Mouse (Mus musculus): Measurements from ENCODE around the gene Bbs1.
"Not testable (repeated sequence)": the region's sequence is repeated elsewhere in the genome, so short reads cannot be mapped to it uniquely, and the experiment has no call there.

Gene Bbs1

GRCm38 (mm10) chr19:4883961-4884360, 22.5 kb downstream of the Bbs1 start:
- no peak for DNase-seq (ENCODE audit: inconsistent ontology term)

GRCm38 (mm10) chr19:4879324-4879703, 27.1 kb downstream of the Bbs1 start:
- no peak for DNase-seq (ENCODE audit: inconsistent ontology term)

GRCm38 (mm10) chr19:4878405-4879323, 27.8 kb downstream of the Bbs1 start, which contains the start of gene Zdhhc24:
Gene Zdhhc24 (plus strand): TSS chr19:4878668.
- DNase-seq (ENCODE audit: inconsistent ontology term) = peak; percentile 98

GRCm38 (mm10) chr19:4877785-4878184, 28.6 kb downstream of the Bbs1 start, which contains the start of gene Actn3:
Gene Actn3 (minus strand): TSS chr19:4877909.
- DNase-seq (ENCODE audit: inconsistent ontology term) = no peak

DNA sequence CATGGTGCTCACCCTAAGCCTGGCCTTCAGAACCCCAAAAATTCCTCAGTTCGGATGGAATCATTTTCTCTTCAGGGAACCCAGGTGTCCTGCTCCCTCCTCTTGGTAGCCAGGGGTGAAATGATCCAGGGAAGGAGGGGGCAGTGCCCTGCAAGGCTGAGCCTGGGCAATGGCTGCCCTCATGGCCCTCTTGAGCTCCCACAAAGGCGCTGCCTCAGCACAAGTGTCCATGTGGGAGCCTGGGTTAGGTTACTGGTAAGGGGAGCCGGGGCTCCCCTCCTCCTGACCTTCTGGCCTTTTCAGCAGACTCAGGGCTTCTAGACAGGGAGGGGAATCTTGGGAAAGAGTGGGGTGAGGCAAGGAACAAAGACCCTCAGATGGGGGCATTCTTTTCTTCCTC, 29.7 kb downstream of the Bbs1 start:
- DNase-seq (ENCODE audit: inconsistent ontology term) = no peak

- DNase-seq (ENCODE audit: inconsistent ontology term) = no peak
Measured at GRCm38 (mm10) chr19:4876241-4876640, 30.2 kb downstream of the Bbs1 start.

- not testable (repeated sequence) for DNase-seq (ENCODE audit: inconsistent ontology term)
Measured at GRCm38 (mm10) chr19:4874613-4875012, 31.8 kb downstream of the Bbs1 start.

DNA sequence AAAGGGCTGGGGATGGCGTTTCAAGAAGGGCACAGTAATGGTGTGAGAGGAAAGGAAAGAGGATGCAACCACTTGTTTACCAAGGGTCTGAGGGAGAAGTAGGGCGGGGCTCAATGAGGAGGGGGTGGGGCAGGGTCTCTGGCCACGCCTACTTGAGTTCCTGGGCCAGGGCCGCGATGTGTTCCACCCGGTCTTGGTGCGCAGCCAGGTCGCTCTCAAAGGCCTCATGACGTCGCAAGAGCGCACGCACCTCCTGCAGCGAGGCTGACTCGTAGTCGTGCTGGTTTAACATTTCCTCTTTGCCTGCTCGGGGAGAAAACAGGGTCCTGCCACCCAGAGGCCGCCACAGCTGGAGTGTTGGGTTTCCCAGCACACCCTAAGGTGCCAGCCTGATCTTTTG, 41.3 kb downstream of the Bbs1 start:
- DNase-seq (ENCODE audit: inconsistent ontology term) = peak; percentile 22

DNA sequence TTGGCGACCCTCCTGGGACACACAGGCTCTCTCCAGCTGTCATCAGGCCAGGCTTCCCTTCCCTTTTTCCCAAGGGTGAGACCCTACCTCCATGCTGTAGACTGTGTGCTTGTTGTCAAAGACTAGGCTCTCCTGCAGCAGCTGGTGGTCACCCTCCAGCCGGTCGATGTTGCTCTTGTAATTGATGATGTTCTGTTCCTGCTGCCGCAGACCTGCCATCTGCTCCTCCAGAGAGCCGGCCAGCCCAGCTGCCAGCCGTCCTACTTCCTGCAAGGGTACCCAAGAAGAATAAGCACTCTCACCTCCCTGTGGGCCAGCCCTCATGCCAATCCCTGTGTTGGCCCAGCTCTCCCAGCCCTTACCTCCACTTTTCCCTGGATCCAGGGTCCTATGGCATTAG, 43.4 kb downstream of the Bbs1 start:
- DNase-seq (ENCODE audit: inconsistent ontology term) = no peak

DNA sequence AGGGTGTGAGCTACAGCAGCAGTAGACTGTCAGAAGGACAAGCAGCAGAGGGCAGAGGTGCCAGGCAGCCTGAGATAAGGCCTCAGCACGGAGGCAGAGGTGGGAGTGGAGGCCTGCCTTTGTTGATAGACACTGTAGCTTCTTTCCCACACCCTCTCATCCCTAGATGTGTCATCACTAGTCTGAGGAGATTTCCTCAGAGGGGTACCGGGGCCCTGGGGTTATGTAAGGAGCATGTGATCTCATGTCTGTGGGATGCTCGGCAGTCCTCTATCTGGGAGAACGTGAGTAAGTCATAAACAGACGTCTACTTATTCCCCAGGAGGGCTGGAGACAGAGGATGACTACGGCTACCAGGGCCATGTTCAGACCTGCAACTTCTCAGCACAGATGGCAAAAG, 47.3 kb downstream of the Bbs1 start:
- peak; percentile 13 for DNase-seq (ENCODE audit: inconsistent ontology term)

- no peak for DNase-seq (ENCODE audit: inconsistent ontology term)
Measured at GRCm38 (mm10) chr19:4855951-4856350, 50.5 kb downstream of the Bbs1 start.

DNA sequence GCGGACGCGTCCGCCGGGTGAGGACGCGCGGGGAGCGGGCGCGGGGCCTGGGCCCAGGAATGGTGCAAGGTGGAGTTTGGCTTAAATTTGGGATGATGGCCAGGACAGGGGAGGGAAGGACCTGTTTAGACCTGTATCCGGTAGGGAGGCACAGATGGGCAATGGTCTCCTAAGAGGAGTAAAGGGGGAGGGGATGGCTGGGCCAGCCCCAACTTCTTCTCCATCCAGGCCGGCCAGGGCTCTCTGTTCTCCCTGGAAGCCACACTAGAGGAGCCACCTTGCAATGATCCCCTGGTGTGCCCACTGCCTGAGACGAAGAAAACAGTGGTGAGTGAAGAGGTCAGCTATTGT, 51.0 kb downstream of the Bbs1 start:
- DNase-seq (ENCODE audit: inconsistent ontology term) = no peak

DNA sequence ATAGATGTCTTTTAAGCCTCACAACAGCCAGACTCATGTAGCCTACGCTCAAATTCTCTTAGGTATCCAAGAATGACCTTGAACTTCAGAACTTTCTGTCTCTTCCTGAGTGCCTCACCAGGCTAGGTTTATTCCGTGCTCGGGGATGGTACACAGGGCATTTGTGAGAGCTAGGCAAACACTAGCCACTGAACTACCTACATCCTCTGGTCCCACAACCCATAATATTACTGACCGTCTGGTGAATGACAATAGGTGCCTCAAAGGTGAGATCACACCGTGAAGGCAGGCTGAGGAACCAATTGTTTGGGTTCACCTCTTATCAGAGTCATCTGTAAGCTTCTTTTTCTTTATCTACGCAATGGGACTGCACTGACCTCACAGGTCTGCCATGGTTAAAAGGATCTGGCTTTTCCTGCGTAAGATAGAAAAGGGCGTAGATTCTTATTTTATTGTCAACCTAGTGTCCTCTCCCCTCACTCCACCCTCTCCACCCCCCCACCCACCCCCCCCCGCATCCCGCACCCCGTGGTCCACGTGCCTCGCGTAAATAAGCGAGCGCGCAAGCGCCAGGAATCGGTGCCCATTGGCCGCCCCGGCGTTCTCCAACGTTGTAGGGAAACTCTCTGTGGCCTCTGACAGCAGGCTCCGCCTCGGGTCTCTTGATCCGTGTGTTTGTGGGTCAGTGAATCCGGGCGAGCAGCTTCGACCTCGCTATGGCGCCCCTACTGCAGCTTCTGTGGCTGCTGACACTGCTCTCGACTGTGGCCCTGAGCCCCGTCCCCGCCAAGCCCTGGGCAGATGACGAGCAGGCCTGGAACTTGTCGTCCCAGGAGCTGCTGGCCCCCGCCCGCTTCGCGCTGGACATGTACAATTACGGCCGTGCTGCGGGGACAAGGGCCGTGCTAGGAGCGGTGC, 51.6 kb downstream of the Bbs1 start, which contains the start of gene Ctsf:
Ctsf (plus strand) TSS at position 579 of the 918 bp plus-strand sequence.
- peak; percentile 88 for DNase-seq (ENCODE audit: inconsistent ontology term)

DNA sequence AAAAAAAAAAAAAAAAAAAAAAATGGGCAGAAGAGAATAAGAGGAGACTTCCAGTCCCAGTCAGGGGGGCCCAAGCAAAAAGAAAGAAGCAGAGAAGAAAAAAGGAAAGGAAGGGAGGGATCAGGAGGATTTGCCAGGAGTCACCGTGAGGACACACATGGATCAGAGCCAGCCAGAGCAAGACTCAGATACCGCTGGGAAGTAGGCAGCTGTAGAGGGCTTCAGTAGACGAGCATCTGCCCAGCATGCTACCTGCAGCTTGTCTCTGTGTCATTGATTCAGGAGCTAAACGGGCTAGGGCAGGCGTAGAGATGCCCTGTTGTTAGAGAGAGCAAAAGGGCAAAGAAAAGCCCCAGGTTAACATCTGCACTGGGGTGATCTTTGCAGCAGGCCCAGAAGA, 56.1 kb downstream of the Bbs1 start:
- DNase-seq (ENCODE audit: inconsistent ontology term) = no peak

DNA sequence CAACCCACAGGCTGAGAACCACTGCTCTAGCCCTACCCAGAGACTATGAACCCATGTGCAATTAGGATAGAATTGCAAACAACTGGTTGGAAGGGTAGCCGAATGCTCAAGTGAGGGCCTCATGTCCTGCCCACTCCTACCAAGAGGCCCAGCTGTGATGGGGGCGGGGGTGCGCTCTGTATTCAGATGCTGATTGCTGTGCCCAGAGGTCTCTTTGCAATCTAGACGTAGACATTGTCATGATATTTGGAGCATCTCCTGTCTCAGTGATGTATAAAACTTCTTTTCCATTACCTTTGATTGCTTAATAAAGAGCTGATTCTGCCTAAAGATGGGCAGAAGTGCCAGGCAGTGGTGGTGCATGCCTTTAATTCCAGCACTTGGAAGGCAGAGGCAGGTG, 56.6 kb downstream of the Bbs1 start:
- DNase-seq (ENCODE audit: inconsistent ontology term) = no peak

DNA sequence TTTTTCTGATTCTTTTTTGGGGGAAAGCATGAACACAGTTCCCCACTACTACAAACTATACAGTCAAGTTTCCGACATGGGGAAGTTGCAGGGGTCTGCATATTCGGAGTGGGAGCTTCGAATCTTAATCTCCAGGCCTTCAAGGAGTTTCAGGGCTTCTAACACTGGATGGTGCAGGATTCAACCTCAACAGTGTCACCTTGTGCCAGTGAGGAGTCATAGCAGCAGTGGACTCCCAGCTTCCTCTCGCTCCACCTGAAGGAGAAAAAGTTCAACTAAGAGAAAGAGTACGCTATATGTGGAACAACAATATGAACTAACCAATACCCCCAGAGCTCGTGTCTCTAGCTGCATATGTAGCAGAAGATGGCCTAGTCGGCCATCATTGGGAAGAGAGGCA, 58.9 kb downstream of the Bbs1 start:
- DNase-seq (ENCODE audit: inconsistent ontology term) = no peak

GRCm38 (mm10) chr19:4845846-4846245, 60.6 kb downstream of the Bbs1 start:
- DNase-seq (ENCODE audit: inconsistent ontology term) = no peak

DNA sequence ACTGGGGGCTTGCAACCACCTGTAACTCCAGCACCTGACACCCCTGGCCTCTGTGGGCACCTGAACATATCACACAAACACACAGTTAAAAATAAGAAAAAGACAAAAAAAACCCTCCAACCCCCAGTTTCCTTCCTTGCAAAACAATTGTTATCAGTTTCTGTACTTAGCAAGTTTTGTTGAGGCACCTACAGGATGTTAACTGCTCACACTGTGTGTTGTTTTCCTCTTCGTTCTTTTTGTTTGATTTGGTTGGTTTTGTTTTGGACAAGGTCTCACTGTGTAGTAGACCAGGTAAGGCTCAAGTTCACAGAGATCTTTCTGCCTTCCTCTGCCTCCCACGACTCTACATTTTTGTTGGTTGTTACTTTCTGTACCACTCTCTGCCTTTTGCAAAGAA, 63.8 kb downstream of the Bbs1 start:
- DNase-seq (ENCODE audit: inconsistent ontology term) = no peak

DNA sequence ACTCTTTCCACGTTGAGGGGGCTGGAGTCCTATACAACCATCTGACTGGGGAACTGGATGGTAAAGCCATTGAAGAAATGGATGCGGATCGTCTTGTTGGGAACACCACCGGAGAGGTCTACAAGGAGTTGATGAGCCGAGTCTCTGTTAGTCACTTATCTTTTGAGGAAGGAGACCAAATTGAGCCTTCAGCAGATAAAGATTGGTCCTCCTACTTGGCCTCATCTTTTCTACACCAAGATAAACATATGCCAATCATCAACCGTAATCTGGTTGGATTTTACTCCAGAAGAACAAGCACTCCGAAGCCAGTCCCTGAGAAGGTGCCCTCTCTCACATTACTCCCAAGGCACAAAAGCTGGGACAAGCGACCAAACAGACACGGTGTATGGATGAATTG, 65.6 kb downstream of the Bbs1 start:
- no peak for DNase-seq (ENCODE audit: inconsistent ontology term)

GRCm38 (mm10) chr19:4839149-4839548, 67.3 kb downstream of the Bbs1 start, which contains the start of the genes Ccs and Ccdc87:
Gene Ccs (minus strand): TSS chr19:4839332.
Gene Ccdc87 (plus strand): TSS chr19:4839366.
- DNase-seq (ENCODE audit: inconsistent ontology term) = peak; percentile 95

- DNase-seq (ENCODE audit: inconsistent ontology term) = no peak
Measured at GRCm38 (mm10) chr19:4838526-4839140, 67.8 kb downstream of the Bbs1 start.

DNA sequence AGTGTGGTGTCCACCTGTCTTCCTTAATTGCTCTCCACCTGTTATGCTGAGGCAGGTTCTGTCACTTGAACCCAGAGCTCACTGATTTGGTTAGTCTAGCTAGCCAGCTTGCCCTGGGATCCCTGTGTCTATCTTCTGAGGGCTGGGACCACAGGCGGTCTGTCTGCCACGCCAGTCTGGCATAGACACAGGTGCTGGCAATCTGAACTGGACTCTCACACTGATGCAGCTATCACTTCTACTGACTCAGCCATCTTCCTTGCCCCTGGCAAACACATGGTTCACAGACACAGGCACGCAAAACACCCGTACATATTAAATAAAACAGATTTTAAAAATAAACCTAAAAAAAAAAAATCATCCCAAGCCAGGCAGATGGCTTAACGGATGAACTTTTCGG, 69.4 kb downstream of the Bbs1 start:
- no peak for DNase-seq (ENCODE audit: inconsistent ontology term)

Data from Muller cell, postnatal 12 days (primary cell).